Mouse (Mus musculus): ENCODE measurements around the gene Kcnk5. TPM values are rescaled to one million over a fixed set of nuclear protein-coding genes. Genes with fewer than 3 reads are reported as not detected.

Kcnk5 gene
- polyA plus RNA-seq, 1 experiment = 6.1 TPM

DNA sequence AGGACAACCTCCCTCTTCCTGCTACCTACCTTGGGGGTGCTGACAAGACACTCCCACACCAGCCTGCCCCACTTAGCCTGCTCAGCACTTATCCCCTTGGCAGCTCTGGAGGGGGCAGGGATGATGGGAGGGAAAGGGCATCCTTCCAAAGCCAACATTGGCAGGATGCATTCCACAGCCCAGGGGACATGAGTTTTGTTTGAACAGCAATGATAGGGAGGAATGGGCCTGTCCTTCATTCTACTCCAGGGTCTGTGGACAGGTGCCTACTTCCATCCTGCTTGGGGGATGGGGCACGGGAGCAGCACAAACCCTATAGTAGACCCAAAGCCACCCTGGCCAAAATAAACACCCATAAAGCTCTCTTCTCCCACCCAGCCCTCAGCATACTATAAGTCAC lies 16.2 kb downstream of the Kcnk5 start:
- no peaks in the 10 kb centered on the region for H3K36me3 ChIP-seq (ENCODE audit: control insufficient read depth, insufficient read depth, low read length)
- H3K4me3 ChIP-seq (ENCODE audit: control insufficient read depth, insufficient read depth, low read length) = no peak overlapping the region
- no peak for TF ChIP-seq POLR2A (IDR thresholded peaks at IDR 0.05; ENCODE audit: control insufficient read depth, extremely low read depth, insufficient read depth, low read length, poor library complexity)
- no peak for TF ChIP-seq CTCF (IDR thresholded peaks at IDR 0.05; ENCODE audit: borderline replicate concordance, control insufficient read depth, extremely low read depth, insufficient read depth, low read length, poor library complexity)
- 90% methylated on average over 1 of the region's 1 CpGs for WGBS
- H3K4me1 ChIP-seq (replicated peaks; ENCODE audit: control insufficient read depth, insufficient read depth, low read length) = peaks cover 11% of the 10 kb centered on the region
- DNase-seq = no peak
- no peaks in the 10 kb centered on the region for H3K27me3 ChIP-seq (ENCODE audit: control insufficient read depth, insufficient read depth, low read length)
- no peak overlapping the region for H3K27ac ChIP-seq (ENCODE audit: control insufficient read depth, insufficient read depth, low read length)

DNA sequence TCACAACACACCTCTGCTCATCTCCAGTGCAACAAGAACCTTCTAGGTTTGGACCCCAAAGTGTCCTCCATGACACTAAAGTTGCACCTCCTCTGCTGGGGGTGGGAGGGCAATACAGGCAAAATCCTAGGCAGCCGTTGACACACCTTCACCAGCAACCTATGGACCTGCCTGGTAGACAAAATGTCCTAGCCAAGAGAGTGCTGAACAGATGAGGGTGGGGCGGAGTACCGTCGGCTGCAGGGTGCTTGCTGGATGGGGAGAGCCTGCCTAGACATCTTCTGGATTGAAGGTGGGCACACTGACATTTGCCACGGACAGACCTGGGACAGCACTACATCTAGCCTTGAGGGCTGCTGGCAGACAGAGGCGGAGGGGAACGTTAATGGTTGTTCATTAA lies 17.2 kb downstream of the Kcnk5 start:
- no peak for DNase-seq
- H3K36me3 ChIP-seq (ENCODE audit: control insufficient read depth, insufficient read depth, low read length) = no peaks in the 10 kb centered on the region
- H3K27me3 ChIP-seq (ENCODE audit: control insufficient read depth, insufficient read depth, low read length) = no peaks in the 10 kb centered on the region
- H3K4me1 ChIP-seq (replicated peaks; ENCODE audit: control insufficient read depth, insufficient read depth, low read length) = peaks cover 12% of the 10 kb centered on the region
- no peak for TF ChIP-seq POLR2A (IDR thresholded peaks at IDR 0.05; ENCODE audit: control insufficient read depth, extremely low read depth, insufficient read depth, low read length, poor library complexity)
- TF ChIP-seq CTCF (IDR thresholded peaks at IDR 0.05; ENCODE audit: borderline replicate concordance, control insufficient read depth, extremely low read depth, insufficient read depth, low read length, poor library complexity) = no peak
- no peak overlapping the region for H3K4me3 ChIP-seq (ENCODE audit: control insufficient read depth, insufficient read depth, low read length)
- no peak overlapping the region for H3K27ac ChIP-seq (ENCODE audit: control insufficient read depth, insufficient read depth, low read length)
- 96% methylated on average over 7 of the region's 7 CpGs for WGBS

- H3K27me3 ChIP-seq (ENCODE audit: control insufficient read depth, insufficient read depth, low read length) = no peaks in the 10 kb centered on the region
- no peaks in the 10 kb centered on the region for H3K36me3 ChIP-seq (ENCODE audit: control insufficient read depth, insufficient read depth, low read length)
- peaks cover 7% of the 10 kb centered on the region for H3K4me1 ChIP-seq (replicated peaks; ENCODE audit: control insufficient read depth, insufficient read depth, low read length)
- no peak overlapping the region for H3K4me3 ChIP-seq (ENCODE audit: control insufficient read depth, insufficient read depth, low read length)
- H3K27ac ChIP-seq (ENCODE audit: control insufficient read depth, insufficient read depth, low read length) = no peak overlapping the region
- WGBS = 76% methylated on average over 6 of the region's 6 CpGs
- DNase-seq = no peak
- TF ChIP-seq CTCF (IDR thresholded peaks at IDR 0.05; ENCODE audit: borderline replicate concordance, control insufficient read depth, extremely low read depth, insufficient read depth, low read length, poor library complexity) (no peak), POLR2A (IDR thresholded peaks at IDR 0.05; ENCODE audit: control insufficient read depth, extremely low read depth, insufficient read depth, low read length, poor library complexity) (no peak)
These were observed 18.9 kb downstream of the Kcnk5 start for GRCm38 (mm10) chr14:20162686-20163085.

- Histone ChIP-seq H3K36me3 (ENCODE audit: control insufficient read depth, insufficient read depth, low read length) (no peaks in the 10 kb centered on the region), H3K27ac (ENCODE audit: control insufficient read depth, insufficient read depth, low read length) (no peak overlapping the region), H3K4me3 (ENCODE audit: control insufficient read depth, insufficient read depth, low read length) (no peak overlapping the region), H3K4me1 (replicated peaks; ENCODE audit: control insufficient read depth, insufficient read depth, low read length) (peaks cover 2% of the 10 kb centered on the region; the same call in 1 of the 2 replicates), H3K27me3 (ENCODE audit: control insufficient read depth, insufficient read depth, low read length) (no peaks in the 10 kb centered on the region)
- no peak for TF ChIP-seq CTCF (IDR thresholded peaks at IDR 0.05; ENCODE audit: borderline replicate concordance, control insufficient read depth, extremely low read depth, insufficient read depth, low read length, poor library complexity)
- no peak for TF ChIP-seq POLR2A (IDR thresholded peaks at IDR 0.05; ENCODE audit: control insufficient read depth, extremely low read depth, insufficient read depth, low read length, poor library complexity)
- no peak for DNase-seq
- 66% methylated on average over 8 of the region's 8 CpGs for WGBS
These were observed 22.6 kb downstream of the Kcnk5 start for GRCm38 (mm10) chr14:20158727-20159681.

- TF ChIP-seq CTCF (IDR thresholded peaks at IDR 0.05; ENCODE audit: borderline replicate concordance, control insufficient read depth, extremely low read depth, insufficient read depth, low read length, poor library complexity) (no peak), POLR2A (IDR thresholded peaks at IDR 0.05; ENCODE audit: control insufficient read depth, extremely low read depth, insufficient read depth, low read length, poor library complexity) (no peak)
- no peaks in the 10 kb centered on the region for H3K36me3 ChIP-seq (ENCODE audit: control insufficient read depth, insufficient read depth, low read length)
- no peak overlapping the region for H3K4me3 ChIP-seq (ENCODE audit: control insufficient read depth, insufficient read depth, low read length)
- no peak overlapping the region for H3K27ac ChIP-seq (ENCODE audit: control insufficient read depth, insufficient read depth, low read length)
- H3K27me3 ChIP-seq (ENCODE audit: control insufficient read depth, insufficient read depth, low read length) = no peaks in the 10 kb centered on the region
- no peak for DNase-seq
- H3K4me1 ChIP-seq (replicated peaks; ENCODE audit: control insufficient read depth, insufficient read depth, low read length) = peaks cover 2% of the 10 kb centered on the region; the same call in 1 of the 2 replicates
- 89% methylated on average over 10 of the region's 10 CpGs for WGBS
These were observed 24.0 kb downstream of the Kcnk5 start for GRCm38 (mm10) chr14:20157595-20157994.

GRCm38 (mm10) chr14:20155718-20156117 lies 25.9 kb downstream of the Kcnk5 start:
- DNase-seq = no peak
- H3K27me3 ChIP-seq (ENCODE audit: control insufficient read depth, insufficient read depth, low read length) = no peaks in the 10 kb centered on the region
- WGBS = 95% methylated on average over 10 of the region's 10 CpGs
- TF ChIP-seq POLR2A (IDR thresholded peaks at IDR 0.05; ENCODE audit: control insufficient read depth, extremely low read depth, insufficient read depth, low read length, poor library complexity) = no peak
- no peak for TF ChIP-seq CTCF (IDR thresholded peaks at IDR 0.05; ENCODE audit: borderline replicate concordance, control insufficient read depth, extremely low read depth, insufficient read depth, low read length, poor library complexity)
- no peaks in the 10 kb centered on the region for H3K36me3 ChIP-seq (ENCODE audit: control insufficient read depth, insufficient read depth, low read length)
- no peak overlapping the region for H3K4me3 ChIP-seq (ENCODE audit: control insufficient read depth, insufficient read depth, low read length)
- H3K27ac ChIP-seq (ENCODE audit: control insufficient read depth, insufficient read depth, low read length) = no peak overlapping the region
- H3K4me1 ChIP-seq (replicated peaks; ENCODE audit: control insufficient read depth, insufficient read depth, low read length) = peaks cover 2% of the 10 kb centered on the region; the same call in 1 of the 2 replicates

All from thymus, adult 2 months (tissue).